Mouse (Mus musculus): ENCODE results near the gene Igbp1b. TPM values are rescaled to one million over a fixed set of nuclear protein-coding genes. Genes with fewer than 3 reads are reported as not detected.

Gene Igbp1b
- not detected for total RNA-seq (2023)

DNA sequence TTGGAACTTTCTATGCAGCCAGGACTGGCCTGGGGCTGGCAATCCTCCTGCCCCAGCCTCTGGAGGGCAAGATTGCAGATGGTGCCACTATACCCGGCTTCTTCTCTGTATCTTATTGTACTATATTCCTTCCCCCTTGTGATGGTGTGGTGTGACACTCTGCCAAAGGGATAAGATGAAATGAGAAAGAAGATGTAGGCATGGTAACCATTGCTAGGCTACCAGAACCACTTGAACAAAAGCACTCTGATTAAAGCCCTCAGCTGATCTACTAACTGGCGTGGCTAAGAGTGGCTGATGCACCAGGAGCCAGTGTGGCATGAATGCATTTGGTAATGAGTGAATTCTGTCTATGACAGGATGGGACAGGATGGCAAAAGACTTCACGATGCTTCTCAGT, at the start of gene Igbp1b:
Gene Igbp1b (minus strand): TSS at position 29 of the 400 bp plus-strand sequence.

Other genes starting within 250 kb of the Igbp1b start
- gene Lmo3, start 76.6 kb downstream of the Igbp1b start, total RNA-seq (2023): not detected

Data from B cell, adult 67 days (primary cell).